Mouse (Mus musculus) ovary, postnatal 14 days (tissue): ENCODE results near the gene Cadps2.

Experiments used
- DNase-seq: peaks from one replicate; pipeline ENCODE4 v3.0.0; 2022; ENCODE audit warnings: low spot score

Gene Cadps2

GRCm38 (mm10) chr6:23360596-23360995 lies 478.6 kb downstream of the Cadps2 start:
- no peak for DNase-seq

- no peak for DNase-seq
These were observed 483.1 kb downstream of the Cadps2 start for GRCm38 (mm10) chr6:23356141-23356540.

DNA sequence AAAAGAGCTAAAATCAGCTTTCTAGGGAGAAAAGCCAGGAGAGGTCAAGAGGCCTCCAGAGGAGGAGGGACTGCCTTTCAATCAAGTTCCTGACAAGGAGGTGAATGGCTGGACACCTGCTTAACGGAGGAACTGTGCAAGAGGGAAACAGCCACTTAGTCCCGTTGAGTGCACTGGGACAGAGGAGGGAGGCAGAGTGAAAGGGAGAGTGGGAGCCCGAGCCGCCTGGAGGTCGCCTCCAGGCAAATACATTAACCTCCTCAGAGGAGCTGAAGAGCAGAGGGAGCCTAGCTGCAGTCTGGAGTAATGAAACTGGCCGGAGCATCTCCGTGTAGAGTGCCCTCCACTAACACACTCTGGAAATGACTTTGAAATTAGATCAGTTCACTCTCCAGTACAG lies 485.7 kb downstream of the Cadps2 start:
- no peak for DNase-seq

GRCm38 (mm10) chr6:23337411-23338063 lies 501.7 kb downstream of the Cadps2 start:
- no peak for DNase-seq

- DNase-seq, result no peak
These were observed 524.3 kb downstream of the Cadps2 start for GRCm38 (mm10) chr6:23314945-23315344.

- DNase-seq, result no peak
These were observed 524.9 kb downstream of the Cadps2 start for GRCm38 (mm10) chr6:23314291-23314690.

- no peak for DNase-seq
These were observed 533.2 kb downstream of the Cadps2 start for GRCm38 (mm10) chr6:23306046-23306445.

GRCm38 (mm10) chr6:23298596-23298995 lies 540.6 kb downstream of the Cadps2 start:
- no peak for DNase-seq

DNA sequence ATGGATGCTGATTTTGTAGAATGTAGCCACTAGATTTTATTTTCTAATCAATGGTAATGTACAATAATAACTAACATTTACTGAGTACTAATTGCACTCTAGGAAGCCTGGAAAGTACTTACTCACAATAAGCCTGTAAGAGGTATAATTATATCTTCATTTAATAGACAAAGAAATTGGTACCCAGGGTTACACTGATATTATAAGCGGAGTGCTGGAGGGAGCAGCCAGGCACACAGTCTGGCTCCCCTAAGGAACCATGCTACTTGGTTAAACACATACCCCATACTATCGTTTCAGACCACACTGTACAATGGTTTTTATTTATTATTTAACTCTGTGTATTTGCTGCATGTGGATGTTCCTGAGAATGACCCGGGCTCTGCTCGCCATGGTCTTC lies 544.5 kb downstream of the Cadps2 start:
- DNase-seq, result no peak

GRCm38 (mm10) chr6:23288752-23289151 lies 550.5 kb downstream of the Cadps2 start:
- no peak for DNase-seq

DNA sequence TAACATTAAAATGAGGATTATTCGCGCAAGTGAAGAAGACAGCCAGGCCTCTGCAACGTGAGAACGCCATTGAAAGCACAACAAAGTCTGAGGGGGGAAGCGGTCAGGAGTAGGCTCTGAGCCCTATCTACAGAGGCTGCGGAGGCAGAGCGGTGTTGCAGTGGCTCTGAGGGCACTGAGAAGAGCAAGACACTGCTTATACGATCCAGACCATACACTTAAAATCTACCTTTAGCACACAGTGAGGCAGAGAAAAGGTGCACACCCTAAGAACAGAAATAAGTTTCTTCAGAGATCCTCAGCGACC lies 557.8 kb downstream of the Cadps2 start:
- DNase-seq, result no peak

GRCm38 (mm10) chr6:23280811-23281513 lies 558.3 kb downstream of the Cadps2 start:
- DNase-seq, result no peak

- no peak for DNase-seq
These were observed 565.7 kb downstream of the Cadps2 start for GRCm38 (mm10) chr6:23273483-23273882.

GRCm38 (mm10) chr6:23272979-23273378 lies 566.2 kb downstream of the Cadps2 start:
- no peak for DNase-seq

- no peak for DNase-seq
These were observed 566.7 kb downstream of the Cadps2 start for GRCm38 (mm10) chr6:23272542-23272941.

DNA sequence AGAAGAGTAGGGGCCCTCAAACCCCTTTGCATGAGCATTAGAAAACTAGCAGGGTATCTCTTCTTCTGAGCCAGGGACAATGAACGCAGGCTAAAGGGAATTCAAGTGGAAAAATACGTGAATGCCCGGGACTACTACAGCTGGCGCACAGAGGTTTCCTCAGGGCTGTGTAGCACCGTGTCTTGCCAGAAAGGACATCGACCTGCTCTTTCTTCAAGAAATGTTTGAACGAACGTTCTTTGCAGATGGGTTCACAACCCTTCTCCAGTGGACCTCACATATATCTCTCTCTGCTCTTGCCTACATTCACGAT lies 578.5 kb downstream of the Cadps2 start:
- DNase-seq, result no peak

GRCm38 (mm10) chr6:23260016-23260737 lies 579.0 kb downstream of the Cadps2 start:
- DNase-seq, result no peak

DNA sequence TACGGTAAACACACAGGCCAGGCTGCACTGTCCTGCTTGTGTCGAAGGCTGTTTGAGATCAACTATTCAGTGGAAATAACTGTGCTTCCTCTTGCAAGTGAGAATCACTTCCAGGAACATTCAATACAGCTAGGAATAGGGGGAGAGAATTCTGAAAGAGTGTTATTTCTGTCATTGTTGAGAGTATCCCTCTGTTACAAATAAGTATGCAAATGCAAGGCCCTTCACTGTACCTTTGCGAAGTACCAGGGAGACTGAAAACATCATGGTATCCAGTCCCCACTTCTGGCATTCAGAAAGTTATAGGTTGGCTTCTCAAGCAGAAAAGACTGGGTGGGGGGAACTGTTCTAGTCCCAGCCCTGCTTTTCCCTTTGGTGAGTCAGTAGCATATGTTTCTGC lies 581.2 kb downstream of the Cadps2 start:
- DNase-seq, result no peak

GRCm38 (mm10) chr6:23255161-23255560 lies 584.1 kb downstream of the Cadps2 start:
- DNase-seq, result no peak

DNA sequence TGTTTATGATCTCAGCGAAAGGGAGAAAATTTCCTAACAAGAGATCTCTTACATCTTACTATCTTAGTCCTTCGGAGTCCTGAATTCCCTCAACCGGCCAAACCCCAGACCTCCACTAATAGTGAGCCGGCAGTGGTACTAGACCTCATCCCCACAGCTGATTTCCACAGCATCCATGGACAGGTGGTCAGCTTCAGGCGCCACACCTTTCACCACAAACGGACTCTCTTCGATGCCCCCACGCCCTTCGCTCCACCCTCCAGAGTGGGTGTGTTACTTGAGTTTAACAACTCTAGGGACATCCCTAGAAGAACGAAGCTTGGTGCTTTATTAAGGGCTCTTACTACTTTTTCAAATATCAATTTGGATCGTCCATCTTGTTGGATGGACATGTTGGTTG lies 584.6 kb downstream of the Cadps2 start:
- no peak for DNase-seq

- no peak for DNase-seq
These were observed 585.6 kb downstream of the Cadps2 start for GRCm38 (mm10) chr6:23253353-23254311.
